Comparison of ENCODE assay signal across 8 mouse cellular contexts in genomic region chr10:18549321-18550216, GRCm38 (mm10). TPM values are rescaled to one million over a fixed set of nuclear protein-coding genes. Genes with fewer than 3 reads are reported as not detected.
DNase-seq lines count a peak whose midpoint lies in the region; ATAC-seq and TF ChIP-seq lines count a peak whose summit lies in the region.

No protein-coding gene starts in this region.

- H3K27ac ChIP-seq in heart, embryonic 11.5 days (ENCODE audit: low read depth, low read length) = no peak overlapping the region
- no peak overlapping the region for H3K27ac ChIP-seq in ES-E14 (ENCODE audit: insufficient read depth, low read depth, low read length, poor library complexity, severe bottlenecking)
- H3K27ac ChIP-seq in forebrain, embryonic 12.5 days = no peak overlapping the region
- no peak overlapping the region for H3K27ac ChIP-seq in liver, embryonic 13.5 days
- no peak overlapping the region for H3K27ac ChIP-seq in small intestine, adult 2 months (ENCODE audit: insufficient read depth, low read depth, low read length)

- H3K4me3 ChIP-seq in heart, embryonic 11.5 days (ENCODE audit: low read depth, low read length) = peak overlapping the region; percentile 46
- peak overlapping the region; percentile 44 to 78 for H3K4me3 ChIP-seq in ES-E14 (ENCODE audit: insufficient read depth in 1 of 2, low read depth in 1 of 2, low read length in 2 of 2, poor library complexity in 1 of 2, severe bottlenecking in 1 of 2)
- peak overlapping the region; percentile 44 for H3K4me3 ChIP-seq in forebrain, embryonic 12.5 days (replicated peaks)
- peak overlapping the region; percentile 29 for H3K4me3 ChIP-seq in liver, embryonic 13.5 days (replicated peaks)
- peak overlapping the region; percentile 3; the same call in 1 of the 2 replicates for H3K4me3 ChIP-seq in small intestine, adult 2 months (ENCODE audit: low read depth, low read length)

- ATAC-seq in heart, embryonic 11.5 days (replicated peaks; ENCODE audit: insufficient number of reproducible peaks, low FRiP score, low TSS enrichment) = no peak
- ATAC-seq in forebrain, embryonic 12.5 days (ENCODE audit: low FRiP score) = peak; percentile 57
- no peak for ATAC-seq in liver, embryonic 13.5 days (ENCODE audit: low read depth)

- no peak for TF ChIP-seq CTCF in small intestine, adult 2 months (IDR thresholded peaks at IDR 0.05; ENCODE audit: extremely low read depth, insufficient read length, insufficient replicate concordance, low read depth, low read length)

- H3K9ac ChIP-seq in heart, embryonic 11.5 days (ENCODE audit: low read depth, low read length) = peak overlapping the region; percentile 50; the same call in 1 of the 2 replicates
- peak overlapping the region; percentile 20; the same call in 1 of the 2 replicates for H3K9ac ChIP-seq in ES-E14 (ENCODE audit: insufficient read depth, low read depth, low read length, poor library complexity, severe bottlenecking)
- H3K9ac ChIP-seq in forebrain, embryonic 12.5 days = peak overlapping the region; percentile 29; the same call in 1 of the 2 replicates
- H3K9ac ChIP-seq in liver, embryonic 13.5 days = no peak overlapping the region

- no peak for DNase-seq in heart, postnatal 14 days
- DNase-seq in ES-E14 (ENCODE audit: low read depth, low spot score) = no peak
- DNase-seq in liver, embryonic 13.5 days = no peak
- DNase-seq in thymus, postnatal 36 days = no peak
- no peak for DNase-seq in adrenal gland, postnatal 10 days

- peaks cover 3% of the 10 kb centered on the region; the same call in 1 of the 2 replicates for H3K4me1 ChIP-seq in heart, embryonic 11.5 days (ENCODE audit: control insufficient read depth, insufficient read depth, low read length)
- H3K4me1 ChIP-seq in ES-E14 (ENCODE audit: control insufficient read depth in 2 of 2, insufficient read depth in 2 of 2, low read length in 2 of 2, poor library complexity in 1 of 2) = peaks cover 0 to 6% of the 10 kb centered on the region in 2 experiments; a peak in 1 of 4 replicates
- 0 out of 2 replicates have a peak, but pooled peaks cover 2% of the 10 kb centered on the region for H3K4me1 ChIP-seq in forebrain, embryonic 12.5 days
- H3K4me1 ChIP-seq in liver, embryonic 13.5 days (replicated peaks) = peaks cover 4% of the 10 kb centered on the region; the same call in 1 of the 2 replicates
- H3K4me1 ChIP-seq in small intestine, adult 2 months (ENCODE audit: control insufficient read depth, insufficient read depth, insufficient read length, low read length) = peaks cover 6% of the 10 kb centered on the region

- no peaks in the 10 kb centered on the region for H3K36me3 ChIP-seq in heart, embryonic 11.5 days (ENCODE audit: control insufficient read depth, insufficient read depth, low read length)
- no peaks in the 10 kb centered on the region for H3K36me3 ChIP-seq in ES-E14 (ENCODE audit: control insufficient read depth, insufficient read depth, low read length, poor library complexity, severe bottlenecking)
- H3K36me3 ChIP-seq in forebrain, embryonic 12.5 days (replicated peaks) = no peaks in the 10 kb centered on the region
- no peaks in the 10 kb centered on the region for H3K36me3 ChIP-seq in liver, embryonic 13.5 days
- no peaks in the 10 kb centered on the region for H3K36me3 ChIP-seq in small intestine, adult 2 months (ENCODE audit: control insufficient read depth, insufficient read depth, low read length)

- in situ Hi-C loops in ES-E14 (cut with MboI; ENCODE audit: low sequenced_read_pairs in 2 of 2, unreplicated experiment in 2 of 2) = no loop called here

- no peaks in the 10 kb centered on the region for H3K9me3 ChIP-seq in heart, embryonic 11.5 days (replicated peaks; ENCODE audit: control insufficient read depth, low read length)
- H3K9me3 ChIP-seq in ES-E14 (ENCODE audit: control insufficient read depth, insufficient read depth, low read depth, low read length) = no peaks in the 10 kb centered on the region
- H3K9me3 ChIP-seq in forebrain, embryonic 12.5 days = no peaks in the 10 kb centered on the region
- no peaks in the 10 kb centered on the region for H3K9me3 ChIP-seq in liver, embryonic 13.5 days (replicated peaks)

- H3K27me3 ChIP-seq in heart, embryonic 11.5 days (ENCODE audit: control insufficient read depth, insufficient read depth, low read length) = no peaks in the 10 kb centered on the region
- H3K27me3 ChIP-seq in forebrain, embryonic 12.5 days = peaks cover 4% of the 10 kb centered on the region; the same call in 1 of the 2 replicates
- peaks cover 9% of the 10 kb centered on the region for H3K27me3 ChIP-seq in liver, embryonic 13.5 days
- no peaks in the 10 kb centered on the region for H3K27me3 ChIP-seq in small intestine, adult 2 months (ENCODE audit: control insufficient read depth, insufficient read depth, low read length)

- intact Hi-C loops in heart, postnatal 14 days (cut with DNase I) = no loop called here

- peak overlapping the region; percentile 77 for H3K4me2 ChIP-seq in heart, embryonic 11.5 days
- H3K4me2 ChIP-seq in forebrain, embryonic 12.5 days = peak overlapping the region; percentile 67
- peak overlapping the region; percentile 49 for H3K4me2 ChIP-seq in liver, embryonic 13.5 days

- 5% methylated on average over 35 of the region's 35 CpGs for WGBS in heart, embryonic 11.5 days (ENCODE audit: insufficient replicate concordance)
- WGBS in forebrain, embryonic 12.5 days = 6% methylated on average over 35 of the region's 35 CpGs
- 12% methylated on average over 32 of the region's 35 CpGs for WGBS in liver, embryonic 13.5 days (ENCODE audit: insufficient replicate concordance)
- 41% methylated on average over 35 of the region's 35 CpGs for WGBS in small intestine, adult 2 months

- no peak for TF ChIP-seq POLR2A in small intestine, adult 2 months (IDR thresholded peaks at IDR 0.05; ENCODE audit: low read depth, low read length)

TF ChIP-seq in ES-E14, 5 proteins besides CTCF, POLR2A, EP300 and RAD21:
- TF ChIP-seq CHD2 (IDR thresholded peaks at IDR 0.05; ENCODE audit: low read depth, low read length) (no peak), HCFC1 (IDR thresholded peaks at IDR 0.05; ENCODE audit: borderline replicate concordance, insufficient read depth, low read length) (no peak), ZNF384 (IDR thresholded peaks at IDR 0.05; ENCODE audit: low read depth, low read length) (no peak), ZC3H11A (IDR thresholded peaks at IDR 0.05; ENCODE audit: borderline replicate concordance, low read depth, low read length) (no peak), MAFK (IDR thresholded peaks at IDR 0.05; ENCODE audit: insufficient read depth, low read depth, low read length) (no peak)

RNA-seq across cellular contexts. Expression of gene Hebp2, which starts 3.7 kb away (rescaled TPM):
- 19.9 and 21.5 TPM in 2 replicates for polyA plus RNA-seq in heart, embryonic 11.5 days (2014; fragmentation: Nextera tagmentation; extraction: Ambion mirVana)
- total RNA-seq in heart, postnatal 14 days (2021) = 1 to 10 TPM; 1.6 to 1.7 TPM
- total RNA-seq in ES-E14 (2012; rRNA removed) = 2.0 and 5.3 TPM in 2 replicates
- polyA plus RNA-seq in forebrain, embryonic 12.5 days (2016; fragmentation: Nextera tagmentation; extraction: Ambion mirVana) = 6.8 and 8.8 TPM in 2 replicates
- polyA plus RNA-seq in liver, embryonic 13.5 days (2015; fragmentation: Nextera tagmentation; extraction: Ambion mirVana) = 2.0 and 3.0 TPM in 2 replicates
- 0.23 and 0.65 TPM in 2 replicates for polyA plus RNA-seq in small intestine, adult 2 months (2012; rRNA removed)
- total RNA-seq in adrenal gland, postnatal 10 days (2021) = 1 to 10 TPM; 5.1 to 6.9 TPM

Comparison
In these comparisons a context has a peak if more than half of its experiments do, and no peak if none do; other contexts are left out.
1. H3K4me3 ChIP-seq: peak in every context shown above with its lines; median percentile 61 in ES-E14; 46 in heart, embryonic 11.5 days; 44 in forebrain, embryonic 12.5 days; 29 in liver, embryonic 13.5 days; 3 in small intestine, adult 2 months.